Mouse (Mus musculus) hindbrain, postnatal 0 days (tissue): ENCODE data around the gene Glyat. TPM values are rescaled to one million over a fixed set of nuclear protein-coding genes. Genes with fewer than 3 reads are reported as not detected.

Experiments
- ATAC-seq: fragments of 200-750 bp; cut with Nextera tagmentation; 2 replicates; pipeline ENCODE4 v1.8.0; 2017; ENCODE audit warnings: mild to moderate bottlenecking, moderate TSS enrichment, moderate library complexity
- DNase-seq: peaks from one replicate; pipeline ENCODE4 v3.0.0-alpha.2; 2015; ENCODE audit warnings: low spot score
- H3K27ac ChIP-seq: fragments of 300-500 bp; sonication (generic); 2 replicates; pipeline ENCODE4 v1.5.1; 2014; ENCODE audit warnings: mild to moderate bottlenecking
- H3K27me3 ChIP-seq: fragments of 300-500 bp; sonication (generic); 2 replicates; pipeline ENCODE4 v1.6.1; 2014; ENCODE audit warnings: low read length, mixed read lengths; ENCODE audit not compliant: insufficient read depth
- H3K36me3 ChIP-seq: fragments of 300-500 bp; sonication (generic); 2 replicates; pipeline ENCODE4 v1.6.1; 2014; ENCODE audit warnings: low read length, mixed read lengths; ENCODE audit not compliant: insufficient read depth
- H3K4me1 ChIP-seq: fragments of 300-500 bp; sonication (generic); 2 replicates; pipeline ENCODE4 v1.6.1; 2014; ENCODE audit warnings: antibody characterized with exemption, low read length, mixed read lengths; ENCODE audit not compliant: insufficient read depth
- H3K4me2 ChIP-seq: fragments of 300-500 bp; sonication (generic); 2 replicates; pipeline ENCODE4 v1.6.1; 2014; ENCODE audit warnings: low read depth, mild to moderate bottlenecking, low read length, moderate library complexity, mixed read lengths
- H3K4me3 ChIP-seq: fragments of 300-500 bp; sonication (generic); 2 replicates; pipeline ENCODE4 v1.5.1; 2014; ENCODE audit warnings: low read length
- H3K9ac ChIP-seq: fragments of 300-500 bp; sonication (generic); replicated peaks from 2 replicates; pipeline ENCODE4 v1.6.1; 2014; ENCODE audit warnings: mild to moderate bottlenecking, low read length, moderate library complexity, mixed read lengths
- H3K9me3 ChIP-seq: fragments of 300-500 bp; sonication (generic); 2 replicates; pipeline ENCODE4 v1.6.1; 2016; ENCODE audit warnings: low read length, mixed read lengths
- CTCF ChIP-seq: IDR thresholded peaks from 2 replicates; pipeline ENCODE4 v1.5.1; 2016; ENCODE audit warnings: antibody characterized with exemption, control low read depth, low read depth
- WGBS: fragments of 180-500 bp; shearing (Covaris S2); extraction: QIAGEN DNeasy Blood & Tissue Kit; methylation state at CpG from one replicate; pipeline ENCODE4 v1.1.7; 2014; 5-methylcytosine and 5-hydroxymethylcytosine counted together
- polyA plus RNA-seq: library from polyadenylated mRNA; unstranded; fragments of >200 nt; fragmentation: Nextera tagmentation; extraction: Ambion mirVana; gene quantifications from 2 replicates; pipeline ENCODE4 v1.2.1, GENCODE M21; 2015
- total RNA-seq: library from RNA; depleted of rRNA; stranded (reverse); fragments of >200 nt; gene quantifications from 2 replicates; pipeline ENCODE4 v1.2.3, GENCODE M21; 2014; rRNA removed

Glyat gene
- total RNA-seq (not detected in 2 replicates), polyA plus RNA-seq (0.05 TPM in 1 of 2 replicates, not detected in the other)

GRCm38 (mm10) chr19:12633176-12633575, at the start of gene Glyat:
Glyat (plus strand) TSS chr19:12633308.
- no peak within 1 kb of the TSS for H3K4me2 ChIP-seq
- H3K27ac ChIP-seq = no peak within 1 kb of the TSS
- H3K9ac ChIP-seq = no peak within 1 kb of the TSS
- WGBS = 83% methylated on average over 4 of the region's 4 CpGs
- H3K9me3 ChIP-seq = no peaks in the 10 kb centered on the region
- no peak for DNase-seq
- H3K36me3 ChIP-seq = no peaks in the 10 kb centered on the region
- H3K4me1 ChIP-seq = no peaks in the 10 kb centered on the region
- no peak within 1 kb of the TSS for H3K4me3 ChIP-seq
- no peaks in the 10 kb centered on the region for H3K27me3 ChIP-seq
- ATAC-seq = no peak
- TF ChIP-seq CTCF = no peak

GRCm38 (mm10) chr19:12585310-12585709, 47.8 kb upstream of the Glyat start:
- no peak overlapping the region for H3K4me2 ChIP-seq
- DNase-seq (no peak), ATAC-seq (no peak)
- WGBS = 81% methylated on average over 4 of the region's 4 CpGs
- H3K27me3 ChIP-seq = no peaks in the 10 kb centered on the region
- TF ChIP-seq CTCF = no peak
- H3K9ac ChIP-seq = no peak overlapping the region
- H3K4me3 ChIP-seq = no peak overlapping the region
- no peaks in the 10 kb centered on the region for H3K9me3 ChIP-seq
- no peaks in the 10 kb centered on the region for H3K36me3 ChIP-seq
- no peak overlapping the region for H3K27ac ChIP-seq
- H3K4me1 ChIP-seq = no peaks in the 10 kb centered on the region

GRCm38 (mm10) chr19:12591908-12592307, 41.2 kb upstream of the Glyat start:
- H3K36me3 ChIP-seq = no peaks in the 10 kb centered on the region
- H3K27ac ChIP-seq = no peak overlapping the region
- peak; percentile 85 for DNase-seq
- WGBS = 0% methylated on average over 1 of the region's 1 CpGs
- H3K9ac ChIP-seq = no peak overlapping the region
- no peak overlapping the region for H3K4me3 ChIP-seq
- no peaks in the 10 kb centered on the region for H3K9me3 ChIP-seq
- H3K4me2 ChIP-seq = no peak overlapping the region
- peak; percentile 92 for TF ChIP-seq CTCF
- H3K27me3 ChIP-seq = no peaks in the 10 kb centered on the region
- no peaks in the 10 kb centered on the region for H3K4me1 ChIP-seq
- peak; percentile 57; the same call in 1 of the 2 replicates for ATAC-seq

- Histone ChIP-seq H3K27me3 (no peaks in the 10 kb centered on the region), H3K9ac (peak overlapping the region; percentile 87; the same call in 1 of the 2 replicates), H3K36me3 (no peaks in the 10 kb centered on the region), H3K4me3 (peak overlapping the region; percentile 84), H3K4me1 (no peaks in the 10 kb centered on the region), H3K9me3 (no peaks in the 10 kb centered on the region), H3K4me2 (peak overlapping the region; percentile 95), H3K27ac (no peak overlapping the region)
- DNase-seq (no peak), ATAC-seq (no peak)
- 60% methylated on average over 2 of the region's 2 CpGs for WGBS
- no peak for TF ChIP-seq CTCF
These were observed 38.0 kb upstream of the Glyat start for GRCm38 (mm10) chr19:12595135-12595529.

GRCm38 (mm10) chr19:12595530-12596289, 37.4 kb upstream of the Glyat start:
- peak overlapping the region; percentile 87 for H3K9ac ChIP-seq
- H3K4me3 ChIP-seq = peak overlapping the region; percentile 84
- no peaks in the 10 kb centered on the region for H3K9me3 ChIP-seq
- H3K27ac ChIP-seq = peak overlapping the region; percentile 91
- no peaks in the 10 kb centered on the region for H3K27me3 ChIP-seq
- peak; percentile 66 for TF ChIP-seq CTCF
- no peaks in the 10 kb centered on the region for H3K36me3 ChIP-seq
- no peaks in the 10 kb centered on the region for H3K4me1 ChIP-seq
- H3K4me2 ChIP-seq = peak overlapping the region; percentile 95
- ATAC-seq = peak; percentile 95
- DNase-seq = peak; percentile 92
- whole genome bisulfite sequencing = under 1% methylated on average over 49 of the region's 49 CpGs

- H3K27ac ChIP-seq = peak overlapping the region; percentile 91
- peak; percentile 25; the same call in 1 of the 2 replicates for TF ChIP-seq CTCF
- WGBS = 15% methylated on average over 23 of the region's 23 CpGs
- H3K9me3 ChIP-seq = no peaks in the 10 kb centered on the region
- H3K4me3 ChIP-seq = peak overlapping the region; percentile 84
- DNase-seq (peak; percentile 40), ATAC-seq (peak; percentile 70)
- H3K9ac ChIP-seq = peak overlapping the region; percentile 87
- no peaks in the 10 kb centered on the region for H3K36me3 ChIP-seq
- H3K4me1 ChIP-seq = no peaks in the 10 kb centered on the region
- no peaks in the 10 kb centered on the region for H3K27me3 ChIP-seq
- H3K4me2 ChIP-seq = peak overlapping the region; percentile 95
These were observed 36.6 kb upstream of the Glyat start for GRCm38 (mm10) chr19:12596290-12597072.
